Mouse (Mus musculus): ENCODE measurements around the gene Sorl1. TPM values are rescaled to one million over a fixed set of nuclear protein-coding genes. Genes with fewer than 3 reads are reported as not detected.

Gene Sorl1
- polyA plus RNA-seq, 2 experiments, result 7.9 to 8.2 TPM

DNA sequence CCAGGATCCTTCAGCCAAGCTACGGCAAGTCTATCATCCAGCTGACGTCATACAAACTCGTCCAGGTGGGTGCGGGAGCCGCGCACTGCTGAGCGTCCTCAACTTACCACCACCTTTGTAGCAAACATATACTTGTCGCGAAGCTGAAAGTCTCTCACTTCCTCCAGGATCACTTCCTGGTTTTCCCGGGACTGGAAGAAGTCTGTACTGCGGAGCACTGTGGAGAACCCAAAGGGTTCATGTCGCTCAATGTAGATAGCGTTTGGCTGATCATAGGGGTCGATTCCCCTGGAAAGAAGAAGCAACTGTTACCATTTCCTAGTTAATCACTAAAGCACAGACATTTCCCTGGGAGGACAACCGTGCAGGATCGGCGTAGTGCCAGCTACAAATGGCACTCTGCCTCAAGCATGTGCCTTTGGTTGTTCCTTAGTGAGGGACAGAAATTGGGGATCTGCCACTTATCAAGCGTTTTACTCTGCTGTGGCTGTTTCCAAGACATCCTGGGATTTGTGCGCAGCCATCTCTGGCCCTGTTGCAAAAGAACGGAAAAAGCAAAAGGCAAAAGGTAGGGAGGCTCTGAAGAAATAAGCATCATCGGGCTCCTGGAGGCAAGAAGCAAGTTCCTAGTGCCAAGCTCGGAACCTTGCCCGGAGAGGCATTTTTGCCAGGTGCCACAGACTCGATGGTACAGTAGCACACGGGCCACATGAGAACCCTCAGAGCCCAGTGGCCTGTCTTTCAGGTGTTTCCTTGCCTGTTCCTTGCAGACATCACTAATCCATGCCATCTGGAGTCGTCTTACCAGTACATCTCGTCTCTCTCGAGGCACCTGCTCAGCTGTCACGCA is 42.2 kb downstream of the Sorl1 start:
- H3K4me2 ChIP-seq (replicated peaks; ENCODE audit: low read depth, low read length, severe bottlenecking), result no peak overlapping the region
- no peak overlapping the region for H3K9ac ChIP-seq (ENCODE audit: low read depth, low read length, severe bottlenecking)
- WGBS, result 89% methylated on average over 29 of the region's 29 CpGs
- no peak overlapping the region for H3K27ac ChIP-seq (replicated peaks; ENCODE audit: low read depth, low read length)
- no peaks in the 10 kb centered on the region for H3K9me3 ChIP-seq (ENCODE audit: control insufficient read depth, low read length)
- DNase-seq (ENCODE audit: low spot score) (no peak), ATAC-seq (ENCODE audit: low FRiP score, low read depth) (no peak)
- TF ChIP-seq POLR2A (IDR thresholded peaks at IDR 0.05; ENCODE audit: borderline replicate concordance, extremely low read depth, insufficient read depth, insufficient read length), result no peak
- peaks cover 8% of the 10 kb centered on the region for H3K4me1 ChIP-seq (ENCODE audit: control insufficient read depth, insufficient read depth, low read length)
- H3K4me3 ChIP-seq (replicated peaks; ENCODE audit: low read length), result no peak overlapping the region
- H3K27me3 ChIP-seq (ENCODE audit: control insufficient read depth, insufficient read depth, low read length), result no peaks in the 10 kb centered on the region
- H3K36me3 ChIP-seq (ENCODE audit: control insufficient read depth, insufficient read depth, low read length), result no peaks in the 10 kb centered on the region

DNA sequence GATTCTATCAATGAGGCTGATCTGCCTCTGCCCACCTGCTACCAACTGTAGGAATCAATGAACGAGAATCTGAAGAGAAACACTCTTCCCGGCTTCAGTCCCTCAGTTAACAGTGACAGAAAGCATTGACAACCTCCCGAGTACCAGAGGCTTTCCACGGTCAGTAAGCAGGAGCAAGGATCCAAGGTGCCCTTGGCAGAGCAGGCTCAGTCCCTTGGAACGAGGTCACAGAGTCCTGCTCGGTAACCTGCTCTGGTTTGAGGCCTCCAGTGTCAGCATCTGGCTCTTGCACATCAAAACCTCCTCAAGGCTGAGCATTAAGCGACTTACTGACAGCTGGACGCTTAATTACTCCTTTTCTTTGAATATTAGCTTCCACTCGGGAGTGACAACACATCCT is 43.4 kb downstream of the Sorl1 start:
- Histone ChIP-seq H3K4me1 (ENCODE audit: control insufficient read depth, insufficient read depth, low read length) (peaks cover 8% of the 10 kb centered on the region), H3K9ac (ENCODE audit: low read depth, low read length, severe bottlenecking) (no peak overlapping the region), H3K4me3 (replicated peaks; ENCODE audit: low read length) (no peak overlapping the region), H3K27ac (replicated peaks; ENCODE audit: low read depth, low read length) (no peak overlapping the region), H3K36me3 (ENCODE audit: control insufficient read depth, insufficient read depth, low read length) (no peaks in the 10 kb centered on the region), H3K27me3 (ENCODE audit: control insufficient read depth, insufficient read depth, low read length) (no peaks in the 10 kb centered on the region), H3K4me2 (replicated peaks; ENCODE audit: low read depth, low read length, severe bottlenecking) (no peak overlapping the region), H3K9me3 (ENCODE audit: control insufficient read depth, low read length) (no peaks in the 10 kb centered on the region)
- DNase-seq (ENCODE audit: low spot score) (no peak), ATAC-seq (ENCODE audit: low FRiP score, low read depth) (no peak)
- TF ChIP-seq POLR2A (IDR thresholded peaks at IDR 0.05; ENCODE audit: borderline replicate concordance, extremely low read depth, insufficient read depth, insufficient read length), result no peak
- 78% methylated on average over 9 of the region's 9 CpGs for WGBS

DNA sequence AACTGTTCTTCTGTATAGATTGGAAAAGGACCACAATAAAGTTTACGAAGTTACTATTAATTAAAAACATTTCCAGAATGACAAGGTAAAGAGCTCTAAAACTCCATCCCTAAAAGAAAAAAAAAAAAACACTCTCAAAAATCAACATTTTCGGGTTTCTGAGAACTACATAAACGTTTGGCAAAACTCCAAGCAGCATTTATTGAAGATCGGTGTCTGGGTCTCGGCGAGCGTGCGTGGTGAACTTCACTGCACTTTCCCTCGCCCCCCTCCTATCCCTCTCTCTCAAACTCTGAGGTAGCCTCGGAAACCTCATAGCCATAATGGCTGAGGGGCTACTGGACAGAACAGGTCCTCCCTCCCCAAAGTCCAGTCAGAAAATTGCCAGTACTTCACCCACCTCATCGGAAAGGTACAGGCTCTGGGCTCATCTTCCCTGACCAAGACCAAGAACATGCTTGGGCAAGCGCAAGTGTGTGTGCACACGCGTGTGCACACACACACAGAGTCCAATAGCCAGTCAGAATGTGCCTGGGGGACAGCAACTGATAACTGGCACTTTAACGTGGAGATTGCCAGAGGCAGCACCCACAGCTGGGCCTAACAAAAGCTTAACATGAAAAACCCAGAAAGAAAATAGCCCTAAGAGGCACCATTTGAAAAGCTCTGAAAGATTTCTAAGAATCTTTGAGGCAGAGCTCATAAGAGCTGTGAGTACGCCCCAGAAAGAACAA is 46.8 kb downstream of the Sorl1 start:
- ATAC-seq (ENCODE audit: low FRiP score, low read depth), result no peak
- H3K27ac ChIP-seq (replicated peaks; ENCODE audit: low read depth, low read length), result no peak overlapping the region
- no peak overlapping the region for H3K9ac ChIP-seq (ENCODE audit: low read depth, low read length, severe bottlenecking)
- TF ChIP-seq POLR2A (IDR thresholded peaks at IDR 0.05; ENCODE audit: borderline replicate concordance, extremely low read depth, insufficient read depth, insufficient read length), result no peak
- no peaks in the 10 kb centered on the region for H3K36me3 ChIP-seq (ENCODE audit: control insufficient read depth, insufficient read depth, low read length)
- no peaks in the 10 kb centered on the region for H3K9me3 ChIP-seq (ENCODE audit: control insufficient read depth, low read length)
- 49% methylated on average over 16 of the region's 16 CpGs for WGBS
- DNase-seq (ENCODE audit: low spot score), result peak; percentile 29
- H3K27me3 ChIP-seq (ENCODE audit: control insufficient read depth, insufficient read depth, low read length), result no peaks in the 10 kb centered on the region
- no peak overlapping the region for H3K4me2 ChIP-seq (replicated peaks; ENCODE audit: low read depth, low read length, severe bottlenecking)
- peaks cover 8% of the 10 kb centered on the region for H3K4me1 ChIP-seq (ENCODE audit: control insufficient read depth, insufficient read depth, low read length)
- no peak overlapping the region for H3K4me3 ChIP-seq (replicated peaks; ENCODE audit: low read length)

DNA sequence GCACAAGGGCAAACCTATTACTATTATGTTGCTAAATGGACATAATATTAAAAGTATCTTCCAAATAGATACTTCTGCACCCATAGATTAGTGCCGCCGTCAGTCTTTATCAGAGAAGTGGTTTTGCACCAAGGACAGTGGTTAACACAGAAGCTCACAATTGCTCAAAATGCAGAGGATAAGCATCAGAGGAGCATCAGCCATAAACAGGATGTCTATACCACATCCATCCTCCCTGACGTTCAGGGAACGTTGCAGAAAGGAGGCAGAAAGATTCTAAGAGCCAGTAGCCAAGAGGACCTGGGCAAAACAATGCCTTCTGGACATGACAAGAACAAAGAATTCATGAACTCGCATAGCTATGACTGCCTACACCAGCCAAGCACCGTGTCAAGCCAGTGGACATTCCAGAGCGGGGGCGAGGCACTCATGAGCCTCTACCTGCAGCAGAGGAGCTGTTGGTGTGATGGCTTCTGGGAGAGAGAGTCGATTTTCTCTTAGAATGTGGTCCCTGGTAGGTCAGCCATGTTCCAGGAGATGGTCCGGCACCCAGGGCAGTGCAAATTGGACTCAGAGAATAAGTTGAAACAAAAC is 47.7 kb downstream of the Sorl1 start:
- DNase-seq (ENCODE audit: low spot score) (no peak), ATAC-seq (ENCODE audit: low FRiP score, low read depth) (no peak)
- Histone ChIP-seq H3K9me3 (ENCODE audit: control insufficient read depth, low read length) (no peaks in the 10 kb centered on the region), H3K27ac (replicated peaks; ENCODE audit: low read depth, low read length) (no peak overlapping the region), H3K4me3 (replicated peaks; ENCODE audit: low read length) (no peak overlapping the region), H3K27me3 (ENCODE audit: control insufficient read depth, insufficient read depth, low read length) (no peaks in the 10 kb centered on the region), H3K4me1 (ENCODE audit: control insufficient read depth, insufficient read depth, low read length) (peaks cover 8% of the 10 kb centered on the region), H3K4me2 (replicated peaks; ENCODE audit: low read depth, low read length, severe bottlenecking) (no peak overlapping the region), H3K9ac (ENCODE audit: low read depth, low read length, severe bottlenecking) (no peak overlapping the region), H3K36me3 (ENCODE audit: control insufficient read depth, insufficient read depth, low read length) (no peaks in the 10 kb centered on the region)
- WGBS, result 89% methylated on average over 10 of the region's 10 CpGs
- no peak for TF ChIP-seq POLR2A (IDR thresholded peaks at IDR 0.05; ENCODE audit: borderline replicate concordance, extremely low read depth, insufficient read depth, insufficient read length)

DNA sequence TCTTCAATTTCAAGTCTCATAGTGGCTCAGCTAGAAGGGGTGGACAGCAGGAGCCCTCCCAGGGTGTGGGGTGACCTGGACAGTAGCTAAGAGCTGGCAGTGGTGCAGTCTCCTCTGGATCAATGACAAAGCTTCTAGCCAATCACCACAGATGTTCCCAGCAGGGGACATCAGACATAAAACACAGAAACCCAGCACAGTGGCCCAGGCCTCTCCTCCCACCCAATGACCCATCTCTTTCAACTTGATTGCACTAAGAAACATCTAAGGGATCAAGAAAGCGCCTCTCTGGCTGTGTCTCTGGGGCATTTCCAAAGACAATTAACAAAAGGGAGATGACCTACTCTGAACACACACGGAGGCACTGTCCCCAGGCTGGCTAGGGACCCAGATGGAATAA is 48.9 kb downstream of the Sorl1 start:
- no peak overlapping the region for H3K4me3 ChIP-seq (replicated peaks; ENCODE audit: low read length)
- H3K9me3 ChIP-seq (ENCODE audit: control insufficient read depth, low read length), result no peaks in the 10 kb centered on the region
- H3K27ac ChIP-seq (replicated peaks; ENCODE audit: low read depth, low read length), result no peak overlapping the region
- H3K27me3 ChIP-seq (ENCODE audit: control insufficient read depth, insufficient read depth, low read length), result no peaks in the 10 kb centered on the region
- H3K4me2 ChIP-seq (replicated peaks; ENCODE audit: low read depth, low read length, severe bottlenecking), result no peak overlapping the region
- DNase-seq (ENCODE audit: low spot score) (no peak), ATAC-seq (ENCODE audit: low FRiP score, low read depth) (no peak)
- H3K36me3 ChIP-seq (ENCODE audit: control insufficient read depth, insufficient read depth, low read length), result no peaks in the 10 kb centered on the region
- peaks cover 8% of the 10 kb centered on the region for H3K4me1 ChIP-seq (ENCODE audit: control insufficient read depth, insufficient read depth, low read length)
- no peak overlapping the region for H3K9ac ChIP-seq (ENCODE audit: low read depth, low read length, severe bottlenecking)
- TF ChIP-seq POLR2A (IDR thresholded peaks at IDR 0.05; ENCODE audit: borderline replicate concordance, extremely low read depth, insufficient read depth, insufficient read length), result no peak
- 31% methylated on average over 2 of the region's 2 CpGs for WGBS
